Mouse (Mus musculus) gastrocnemius, postnatal 25 days (tissue): ENCODE data around the gene Mapt. TPM values are rescaled to one million over a fixed set of nuclear protein-coding genes. Genes with fewer than 3 reads are reported as not detected.

ENCODE experiments used
- microRNA-seq, 2 experiments: library from miRNA; unstranded; fragments of <30 nt; microRNA quantifications; one replicate each; pipeline ENCODE4 v1.2.0; 2021; ENCODE audit warnings: borderline replicate concordance in 2 of 2
- total RNA-seq, 2 experiments: library from RNA; stranded (reverse); gene quantifications; 1 replicate in 1 of 2; 2 replicates in 1 of 2; pipeline ENCODE4 v1.2.3; 2021

The Mapt gene
- total RNA-seq, 2 experiments from 2014 or later, result 52.5 to 58.5 TPM

Small RNAs within 50 kb of the gene (microRNA-seq; reads per million reads assigned to microRNA genes)
- 0 reads per million in 2 experiments for gene Gm47310

Other genes with a start within 250 kb of the Mapt start
- not detected for gene Crhr1, start 98.5 kb upstream of the Mapt start, total RNA-seq
- not detected for gene Sppl2c, start 45.1 kb upstream of the Mapt start, total RNA-seq
- gene Kansl1, start 237.5 kb downstream of the Mapt start, total RNA-seq, result 10 to 100 TPM; 18.1 to 18.6 TPM